Mouse (Mus musculus): Measurements from ENCODE around the gene Mertk. TPM values are rescaled to one million over a fixed set of nuclear protein-coding genes. Genes with fewer than 3 reads are reported as not detected.
"Not testable (repeated sequence)": the region's sequence is repeated elsewhere in the genome, so short reads cannot be mapped to it uniquely, and the experiment has no call there.

The Mertk gene
- polyA plus RNA-seq, 1 experiment = 3.3 TPM

- WGBS = 74% methylated on average over 4 of the region's 4 CpGs
- Histone ChIP-seq H3K4me1 (replicated peaks; ENCODE audit: control insufficient read depth, insufficient read depth, low read length) (no peaks in the 10 kb centered on the region; the same call in 1 of the 2 replicates), H3K27me3 (ENCODE audit: control insufficient read depth, insufficient read depth, low read length) (peaks cover 8% of the 10 kb centered on the region), H3K4me3 (ENCODE audit: control insufficient read depth, insufficient read depth, low read length) (no peak overlapping the region), H3K27ac (ENCODE audit: control insufficient read depth, insufficient read depth, low read length) (no peak overlapping the region), H3K36me3 (ENCODE audit: control insufficient read depth, insufficient read depth, low read length) (no peaks in the 10 kb centered on the region)
- TF ChIP-seq POLR2A (IDR thresholded peaks at IDR 0.05; ENCODE audit: control insufficient read depth, extremely low read depth, insufficient read depth, low read length, poor library complexity) (no peak), CTCF (IDR thresholded peaks at IDR 0.05; ENCODE audit: borderline replicate concordance, control insufficient read depth, extremely low read depth, insufficient read depth, low read length, poor library complexity) (no peak)
- DNase-seq = no peak
Observed at GRCm38 (mm10) chr2:128693236-128693635, 5.5 kb upstream of the Mertk start.

- not testable (repeated sequence) for H3K4me1 ChIP-seq (replicated peaks; ENCODE audit: control insufficient read depth, insufficient read depth, low read length); DNase-seq; H3K4me3 ChIP-seq (ENCODE audit: control insufficient read depth, insufficient read depth, low read length); H3K36me3 ChIP-seq (ENCODE audit: control insufficient read depth, insufficient read depth, low read length); H3K27ac ChIP-seq (ENCODE audit: control insufficient read depth, insufficient read depth, low read length)
- WGBS = 100% methylated on average over 2 of the region's 3 CpGs
- peaks cover 11% of the 10 kb centered on the region for H3K27me3 ChIP-seq (ENCODE audit: control insufficient read depth, insufficient read depth, low read length)
Observed at GRCm38 (mm10) chr2:128693828-128694227, 4.9 kb upstream of the Mertk start.

GRCm38 (mm10) chr2:128694548-128694947, 4.2 kb upstream of the Mertk start:
- H3K4me3 ChIP-seq (ENCODE audit: control insufficient read depth, insufficient read depth, low read length) = no peak overlapping the region
- DNase-seq = no peak
- H3K27me3 ChIP-seq (ENCODE audit: control insufficient read depth, insufficient read depth, low read length) = peaks cover 15% of the 10 kb centered on the region
- peaks cover 2% of the 10 kb centered on the region; the same call in 1 of the 2 replicates for H3K4me1 ChIP-seq (replicated peaks; ENCODE audit: control insufficient read depth, insufficient read depth, low read length)
- no peak overlapping the region for H3K27ac ChIP-seq (ENCODE audit: control insufficient read depth, insufficient read depth, low read length)
- TF ChIP-seq POLR2A (IDR thresholded peaks at IDR 0.05; ENCODE audit: control insufficient read depth, extremely low read depth, insufficient read depth, low read length, poor library complexity) (no peak), CTCF (IDR thresholded peaks at IDR 0.05; ENCODE audit: borderline replicate concordance, control insufficient read depth, extremely low read depth, insufficient read depth, low read length, poor library complexity) (no peak)
- H3K36me3 ChIP-seq (ENCODE audit: control insufficient read depth, insufficient read depth, low read length) = no peaks in the 10 kb centered on the region

GRCm38 (mm10) chr2:128696426-128696825, 2.3 kb upstream of the Mertk start:
- Histone ChIP-seq H3K36me3 (ENCODE audit: control insufficient read depth, insufficient read depth, low read length) (no peaks in the 10 kb centered on the region), H3K27me3 (ENCODE audit: control insufficient read depth, insufficient read depth, low read length) (peaks cover 19% of the 10 kb centered on the region), H3K4me1 (replicated peaks; ENCODE audit: control insufficient read depth, insufficient read depth, low read length) (peaks cover 3% of the 10 kb centered on the region; the same call in 1 of the 2 replicates), H3K4me3 (ENCODE audit: control insufficient read depth, insufficient read depth, low read length) (no peak overlapping the region), H3K27ac (ENCODE audit: control insufficient read depth, insufficient read depth, low read length) (no peak overlapping the region)
- TF ChIP-seq POLR2A (IDR thresholded peaks at IDR 0.05; ENCODE audit: control insufficient read depth, extremely low read depth, insufficient read depth, low read length, poor library complexity) (no peak), CTCF (IDR thresholded peaks at IDR 0.05; ENCODE audit: borderline replicate concordance, control insufficient read depth, extremely low read depth, insufficient read depth, low read length, poor library complexity) (no peak)
- WGBS = 80% methylated on average over 3 of the region's 3 CpGs
- no peak for DNase-seq

GRCm38 (mm10) chr2:128697047-128697446, 1.7 kb upstream of the Mertk start:
- Histone ChIP-seq H3K27ac (ENCODE audit: control insufficient read depth, insufficient read depth, low read length) (no peak overlapping the region), H3K27me3 (ENCODE audit: control insufficient read depth, insufficient read depth, low read length) (peaks cover 19% of the 10 kb centered on the region), H3K4me3 (ENCODE audit: control insufficient read depth, insufficient read depth, low read length) (no peak overlapping the region), H3K4me1 (replicated peaks; ENCODE audit: control insufficient read depth, insufficient read depth, low read length) (peaks cover 3% of the 10 kb centered on the region; the same call in 1 of the 2 replicates), H3K36me3 (ENCODE audit: control insufficient read depth, insufficient read depth, low read length) (no peaks in the 10 kb centered on the region)
- WGBS = 98% methylated on average over 1 of the region's 1 CpGs
- TF ChIP-seq CTCF (IDR thresholded peaks at IDR 0.05; ENCODE audit: borderline replicate concordance, control insufficient read depth, extremely low read depth, insufficient read depth, low read length, poor library complexity) (no peak), POLR2A (IDR thresholded peaks at IDR 0.05; ENCODE audit: control insufficient read depth, extremely low read depth, insufficient read depth, low read length, poor library complexity) (no peak)
- DNase-seq = no peak

GRCm38 (mm10) chr2:128697566-128697965, 1.2 kb upstream of the Mertk start:
- 52% methylated on average over 5 of the region's 5 CpGs for WGBS
- DNase-seq = no peak
- Histone ChIP-seq H3K36me3 (ENCODE audit: control insufficient read depth, insufficient read depth, low read length) (no peaks in the 10 kb centered on the region), H3K27ac (ENCODE audit: control insufficient read depth, insufficient read depth, low read length) (no peak overlapping the region), H3K4me1 (replicated peaks; ENCODE audit: control insufficient read depth, insufficient read depth, low read length) (peaks cover 3% of the 10 kb centered on the region; the same call in 1 of the 2 replicates), H3K4me3 (ENCODE audit: control insufficient read depth, insufficient read depth, low read length) (no peak overlapping the region), H3K27me3 (ENCODE audit: control insufficient read depth, insufficient read depth, low read length) (peaks cover 19% of the 10 kb centered on the region)
- TF ChIP-seq CTCF (IDR thresholded peaks at IDR 0.05; ENCODE audit: borderline replicate concordance, control insufficient read depth, extremely low read depth, insufficient read depth, low read length, poor library complexity) (no peak), POLR2A (IDR thresholded peaks at IDR 0.05; ENCODE audit: control insufficient read depth, extremely low read depth, insufficient read depth, low read length, poor library complexity) (no peak)

- Histone ChIP-seq H3K27me3 (ENCODE audit: control insufficient read depth, insufficient read depth, low read length) (peaks cover 19% of the 10 kb centered on the region), H3K27ac (ENCODE audit: control insufficient read depth, insufficient read depth, low read length) (no peak overlapping the region), H3K4me3 (ENCODE audit: control insufficient read depth, insufficient read depth, low read length) (no peak overlapping the region), H3K4me1 (replicated peaks; ENCODE audit: control insufficient read depth, insufficient read depth, low read length) (peaks cover 3% of the 10 kb centered on the region; the same call in 1 of the 2 replicates), H3K36me3 (ENCODE audit: control insufficient read depth, insufficient read depth, low read length) (no peaks in the 10 kb centered on the region)
- peak; percentile 33 for DNase-seq
- 0 out of 2 replicates have a peak, but pooled peaks have one; percentile 27 for TF ChIP-seq CTCF (IDR thresholded peaks at IDR 0.05; ENCODE audit: borderline replicate concordance, control insufficient read depth, extremely low read depth, insufficient read depth, low read length, poor library complexity)
- TF ChIP-seq POLR2A (IDR thresholded peaks at IDR 0.05; ENCODE audit: control insufficient read depth, extremely low read depth, insufficient read depth, low read length, poor library complexity) = no peak
- WGBS = 1% methylated on average over 14 of the region's 14 CpGs
Observed at GRCm38 (mm10) chr2:128698140-128698692, 540 bp upstream of the Mertk start.

Data from thymus, adult 2 months (tissue).